Mouse (Mus musculus) C2C12 (cell line): ENCODE measurements around the gene Sox5.

Experiments used
- CEBPB ChIP-seq: IDR thresholded peaks from one replicate; pipeline ENCODE4 v1.6.1; 2011; ENCODE audit warnings: low read depth, mild to moderate bottlenecking, control low read depth, moderate library complexity
- CTCF ChIP-seq: IDR thresholded peaks from one replicate; pipeline ENCODE4 v1.5.1; 2011; ENCODE audit not compliant: control insufficient read depth, insufficient read depth, insufficient read length
- FOSL1 ChIP-seq: IDR thresholded peaks from one replicate; pipeline ENCODE4 v1.8.0; 2011; ENCODE audit warnings: mild to moderate bottlenecking, low read length; ENCODE audit not compliant: poor library complexity, insufficient read depth, severe bottlenecking
- MAX ChIP-seq: IDR thresholded peaks from one replicate; pipeline ENCODE4 v1.6.1; 2011; ENCODE audit warnings: mild to moderate bottlenecking, control low read depth
- MYOG ChIP-seq: IDR thresholded peaks from one replicate; pipeline ENCODE4 v1.6.1; 2011; ENCODE audit not compliant: control insufficient read depth, insufficient read length; ENCODE audit errors: extremely low read depth
- USF1 ChIP-seq: IDR thresholded peaks from one replicate; pipeline ENCODE4 v1.6.1; 2011; ENCODE audit warnings: low read depth, mild to moderate bottlenecking, control low read depth, moderate library complexity

GRCm38 (mm10) chr6:144111561-144111960 lies 670.2 kb downstream of the Sox5 start:
- TF ChIP-seq CTCF (no peak), FOSL1 (no peak), MAX (no peak), MYOG (no peak), CEBPB (no peak), USF1 (no peak)
